Mouse (Mus musculus): ENCODE data around the gene Bmpr1b.

Bmpr1b gene

DNA sequence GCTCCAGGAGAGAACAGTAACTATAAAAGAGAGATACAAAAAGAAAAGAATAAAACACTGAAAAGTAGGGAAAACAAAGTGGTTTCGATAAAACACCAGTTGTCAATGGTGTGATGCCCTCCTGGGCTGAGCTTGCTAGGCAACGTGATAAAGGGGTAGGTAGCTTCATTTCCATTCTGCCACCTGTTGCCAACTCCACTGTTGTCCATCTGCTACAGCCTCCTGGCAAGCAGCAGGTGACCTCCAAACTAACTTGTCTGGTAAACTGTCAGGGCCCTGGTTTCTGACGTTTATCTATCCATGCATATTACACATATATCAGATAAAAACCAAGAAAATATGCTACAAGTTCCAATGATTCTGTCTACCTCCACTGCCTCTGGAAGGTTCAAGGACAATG lies 359.6 kb downstream of the Bmpr1b start:
- peak; percentile 48 for DNase-seq

DNA sequence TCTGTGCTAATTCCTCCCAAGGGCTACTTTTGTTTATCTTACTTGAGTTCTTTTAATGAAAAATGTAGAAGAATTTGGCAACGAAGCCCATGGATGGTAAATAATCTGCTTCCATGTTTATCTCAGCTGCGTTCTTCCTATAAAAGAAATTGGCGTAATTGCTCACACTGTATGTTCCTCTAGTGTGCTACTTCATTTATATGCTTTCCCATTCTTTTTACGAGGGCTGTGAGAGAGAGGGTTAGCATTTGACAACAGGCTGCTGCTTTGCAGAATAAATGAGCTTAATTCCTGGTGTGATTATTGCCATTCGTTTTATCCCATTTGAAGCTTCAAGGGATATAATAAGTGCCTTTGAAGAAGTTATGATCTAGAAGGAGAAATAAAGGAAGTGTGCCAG lies 365.1 kb downstream of the Bmpr1b start:
- DNase-seq, result no peak

DNA sequence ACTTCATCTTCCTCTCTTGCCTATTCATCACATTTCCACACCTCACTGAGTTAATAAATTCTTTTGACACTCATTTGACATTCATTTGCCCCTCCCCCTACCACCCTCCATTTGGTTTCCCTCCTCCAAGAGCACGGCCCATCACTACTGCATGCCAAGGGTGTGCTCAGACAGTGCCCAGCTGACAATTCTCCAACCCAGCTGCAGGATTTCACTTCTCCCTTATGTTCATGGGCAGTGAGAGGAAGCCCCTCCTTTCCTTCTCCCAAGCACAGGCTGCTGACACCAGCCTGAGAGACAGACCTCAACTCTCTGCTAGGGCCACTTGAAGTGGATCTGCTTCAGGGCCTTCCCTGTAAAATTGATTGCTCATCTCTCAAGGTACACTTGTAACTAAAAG lies 371.4 kb downstream of the Bmpr1b start:
- no peak for DNase-seq

DNA sequence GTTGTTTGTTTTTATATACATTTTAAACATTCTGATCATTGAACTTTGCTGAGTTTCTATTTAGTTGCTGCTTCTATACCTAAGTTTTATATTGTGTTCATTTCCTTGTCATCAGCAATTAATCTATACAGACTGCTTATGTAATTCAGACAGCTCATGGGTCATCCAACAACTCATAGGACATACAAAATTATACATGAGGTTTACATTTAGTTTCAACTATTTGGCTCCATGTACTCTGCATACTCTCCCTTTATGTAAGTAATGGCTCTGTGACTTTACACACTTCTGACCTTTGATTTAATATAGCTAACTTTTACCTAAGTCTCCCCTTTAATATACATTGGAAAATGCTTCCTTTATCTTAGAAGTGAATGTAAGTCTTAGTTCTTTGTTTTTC lies 371.9 kb downstream of the Bmpr1b start:
- no peak for DNase-seq

DNA sequence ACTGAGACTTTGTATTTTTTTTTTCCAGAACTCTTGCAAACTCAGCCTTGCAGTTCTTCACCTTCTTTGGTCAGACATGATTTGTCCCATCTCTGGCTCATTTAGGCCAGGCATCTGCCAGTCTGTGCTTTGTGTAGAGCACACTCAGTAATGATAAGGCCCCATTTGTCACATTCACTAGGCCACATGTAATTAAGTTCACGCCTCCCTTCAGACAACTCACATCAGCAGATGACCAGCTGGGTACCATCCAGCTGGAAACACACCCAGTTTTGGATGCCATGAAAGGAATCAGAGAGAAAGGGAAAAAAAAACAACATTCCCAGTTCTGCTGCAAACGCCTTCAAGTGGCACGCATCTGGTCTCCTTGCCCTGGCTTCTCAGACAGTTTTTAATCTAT lies 374.9 kb downstream of the Bmpr1b start:
- no peak for DNase-seq

DNA sequence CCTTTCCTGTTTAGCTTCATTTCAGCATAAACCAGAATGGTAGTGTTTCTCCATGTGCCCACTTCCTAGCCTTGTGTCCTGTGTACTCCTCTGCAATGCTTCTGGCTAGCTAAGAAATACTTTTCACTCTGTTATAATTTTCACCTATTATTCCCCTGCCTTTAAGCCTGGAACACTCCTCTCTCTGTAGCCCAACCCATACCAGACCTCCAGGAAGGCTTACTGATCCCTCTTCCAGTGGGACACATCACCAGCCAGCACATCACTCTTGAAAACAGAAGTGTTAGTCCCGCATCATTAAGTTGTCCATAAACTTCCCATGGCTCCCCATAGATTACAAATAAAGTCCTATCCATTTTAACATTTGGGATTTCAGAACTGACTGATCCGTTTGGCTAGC lies 375.5 kb downstream of the Bmpr1b start:
- no peak for DNase-seq

DNA sequence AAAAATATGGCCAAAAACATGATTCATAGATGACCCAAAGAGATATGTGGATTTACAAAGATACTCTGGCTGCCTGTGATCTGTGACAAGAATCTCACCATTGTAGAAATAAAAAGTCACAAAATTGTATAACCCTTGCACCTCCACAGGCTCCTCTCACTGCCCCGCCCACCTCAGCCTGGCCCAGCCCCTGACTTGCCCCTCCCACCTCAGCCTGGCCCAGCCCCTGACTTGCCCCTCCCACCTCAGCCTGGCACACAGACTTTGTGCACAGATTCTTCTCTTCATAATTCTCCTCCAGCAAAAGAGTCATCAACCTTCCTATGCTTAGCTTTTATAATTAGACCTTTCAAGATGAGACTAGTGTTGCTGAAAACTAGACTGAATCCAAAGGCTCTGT lies 377.1 kb downstream of the Bmpr1b start:
- no peak for DNase-seq

DNA sequence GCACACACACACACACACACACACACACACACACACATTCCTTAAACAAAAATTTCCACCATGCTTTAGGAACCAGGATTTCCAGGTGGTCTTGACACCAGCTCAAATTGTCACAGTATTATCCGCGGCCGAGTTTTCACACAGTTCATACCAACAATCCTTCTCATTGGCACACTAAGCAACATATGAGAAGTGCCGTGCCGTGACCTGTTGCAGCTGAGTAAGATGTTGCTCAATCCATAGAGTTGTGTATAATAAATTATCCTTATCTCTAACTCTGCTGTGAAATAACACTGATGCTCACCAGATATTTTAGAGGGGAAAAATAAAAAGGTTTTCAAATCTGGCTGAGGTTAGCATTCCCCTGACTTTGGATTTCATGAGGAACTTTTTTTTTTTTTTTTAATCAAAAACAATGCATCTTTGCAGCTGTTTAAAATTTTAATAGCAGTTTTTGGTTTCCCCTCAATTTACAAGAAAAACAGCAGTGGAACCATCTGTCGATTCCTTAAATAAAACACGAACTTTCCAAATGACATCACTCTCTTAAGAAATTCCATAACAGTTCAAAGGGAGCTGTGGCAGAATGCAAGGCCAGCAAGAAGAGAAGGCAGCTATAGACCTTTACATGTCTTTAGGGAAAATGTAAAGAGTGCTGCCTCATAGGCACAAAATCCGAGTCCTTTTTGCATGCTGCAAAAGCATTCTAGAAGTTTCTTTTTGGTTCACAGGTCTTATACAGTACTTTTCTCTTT lies 378.0 kb downstream of the Bmpr1b start:
- no peak for DNase-seq
